Mouse (Mus musculus): Measurements from ENCODE around the gene Cd320. TPM values are rescaled to one million over a fixed set of nuclear protein-coding genes. Genes with fewer than 3 reads are reported as not detected.
"Not testable (repeated sequence)": the region's sequence is repeated elsewhere in the genome, so short reads cannot be mapped to it uniquely, and the experiment has no call there.

The Cd320 gene
- total and polyA plus RNA-seq, 3 experiments, result 45.6 to 48.5 TPM; not detected in 1

GRCm38 (mm10) chr17:33865330-33866030 is 22.6 kb downstream of the Cd320 start (continued):
- TF ChIP-seq E2F4 (IDR thresholded peaks at IDR 0.05; ENCODE audit: borderline replicate concordance, low read depth, low read length), result no peak
- TF ChIP-seq MYB (IDR thresholded peaks at IDR 0.05; ENCODE audit: low read depth, low read length), result 0 out of 2 replicates have a peak, but pooled peaks have one; percentile 51
- TF ChIP-seq ZNF384 (IDR thresholded peaks at IDR 0.05; ENCODE audit: low read depth, low read length), result peak; percentile 4; the same call in 1 of the 2 replicates
- no peak for TF ChIP-seq ELF1 (IDR thresholded peaks at IDR 0.05; ENCODE audit: low read depth, low read length)
- no peak for TF ChIP-seq POLR2AphosphoS5 (IDR thresholded peaks at IDR 0.05; ENCODE audit: borderline replicate concordance, low read depth, low read length)
- TF ChIP-seq UBTF (IDR thresholded peaks at IDR 0.05; ENCODE audit: borderline replicate concordance, insufficient read depth, low read depth, low read length), result no peak
- TF ChIP-seq ZKSCAN1 (IDR thresholded peaks at IDR 0.05; ENCODE audit: low read depth, low read length), result no peak
- TF ChIP-seq SIN3A (IDR thresholded peaks at IDR 0.05; ENCODE audit: low read length), result peak; percentile 53
- TF ChIP-seq POLR2A (IDR thresholded peaks at IDR 0.05; ENCODE audit: control insufficient read depth in 1 of 2, insufficient read depth in 1 of 2, low read depth in 1 of 2, low read length in 2 of 2, poor library complexity in 1 of 2), result peak in 1 of 2 experiments; percentile 64; a peak in 2 of 4 replicates
- peak; percentile 73 for TF ChIP-seq HCFC1 (IDR thresholded peaks at IDR 0.05; ENCODE audit: low read depth, low read length)
- no peak for TF ChIP-seq ZC3H11A (IDR thresholded peaks at IDR 0.05; ENCODE audit: low read depth, low read length)
- TF ChIP-seq GABPA (IDR thresholded peaks at IDR 0.05; ENCODE audit: low read depth, low read length), result no peak
- TF ChIP-seq MAX (IDR thresholded peaks at IDR 0.05; ENCODE audit: low read length), result peak; percentile 51; the same call in 1 of the 2 replicates
- peak; percentile 17; the same call in 1 of the 2 replicates for TF ChIP-seq BHLHE40 (IDR thresholded peaks at IDR 0.05; ENCODE audit: borderline replicate concordance, low read depth, low read length)
- no peak for TF ChIP-seq CHD1 (IDR thresholded peaks at IDR 0.05; ENCODE audit: low read depth, low read length)
- peak; percentile 87 for TF ChIP-seq MYC (IDR thresholded peaks at IDR 0.05; ENCODE audit: low read depth, low read length)
- TF ChIP-seq GATA1 (IDR thresholded peaks at IDR 0.05; ENCODE audit: low read depth, low read length), result peak; percentile 75
- no peak for TF ChIP-seq ZMIZ1 (IDR thresholded peaks at IDR 0.05; ENCODE audit: low read depth, low read length)
- TF ChIP-seq ETS1 (IDR thresholded peaks at IDR 0.05; ENCODE audit: low read depth, low read length), result peak; percentile 56
- TF ChIP-seq RAD21 (IDR thresholded peaks at IDR 0.05; ENCODE audit: low read depth, low read length), result peak; percentile 9
- TF ChIP-seq JUND (IDR thresholded peaks at IDR 0.05; ENCODE audit: low read depth, low read length), result peak; percentile 95
- TF ChIP-seq USF1 (IDR thresholded peaks at IDR 0.05; ENCODE audit: low read depth, low read length), result no peak
- no peak; the same call in 1 of the 2 replicates for TF ChIP-seq NELFE (IDR thresholded peaks at IDR 0.05; ENCODE audit: low read depth, low read length)

DNA sequence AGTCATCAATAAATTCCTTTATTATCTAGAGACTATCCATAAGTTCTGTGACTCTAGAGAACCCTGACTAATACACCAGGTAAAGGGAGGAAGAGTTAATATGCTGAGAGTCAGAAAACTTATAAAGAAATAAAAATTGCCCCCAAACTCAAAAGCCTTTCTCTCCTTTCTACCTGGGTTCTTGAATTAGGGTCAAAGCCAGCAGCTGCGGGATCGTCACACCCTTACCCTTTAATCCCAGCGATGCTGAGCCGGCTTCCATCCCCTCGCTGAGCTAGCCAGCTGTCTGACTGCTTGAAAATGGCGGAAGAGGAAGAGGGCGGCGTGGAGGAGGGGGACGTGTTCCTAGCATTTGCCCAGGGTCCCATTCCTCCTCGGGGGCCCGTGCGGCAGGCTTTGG is 30.6 kb downstream of the Cd320 start, which contains the start of gene Gm7029:
Gm7029 (plus strand) TSS at position 301 of the 400 bp plus-strand sequence.
- not testable (repeated sequence) for H3K36me3 ChIP-seq (ENCODE audit: control insufficient read depth in 1 of 2, insufficient read depth in 2 of 2, low read length in 2 of 2); H3K9ac ChIP-seq (ENCODE audit: control insufficient read depth, low read depth, low read length, poor library complexity, severe bottlenecking); DNase-seq (ENCODE audit: low read depth, low spot score); H3K27me3 ChIP-seq (ENCODE audit: control insufficient read depth in 1 of 2, insufficient read depth in 2 of 2, low read length in 2 of 2); H3K27ac ChIP-seq (ENCODE audit: control insufficient read depth, low read depth, low read length); H3K79me2 ChIP-seq (ENCODE audit: control insufficient read depth, insufficient read depth, low read length, poor library complexity); H3K4me1 ChIP-seq (ENCODE audit: control insufficient read depth in 1 of 2, insufficient read depth in 2 of 2, low read length in 2 of 2); H3K4me3 ChIP-seq (ENCODE audit: control insufficient read depth in 1 of 2, insufficient read depth in 1 of 2, low read depth in 2 of 2, low read length in 2 of 2); H3K9me3 ChIP-seq (replicated peaks; ENCODE audit: insufficient read depth, low read length)

Measured in MEL (cell line).